Mouse (Mus musculus): ENCODE data around the gene Atg7.

DNA sequence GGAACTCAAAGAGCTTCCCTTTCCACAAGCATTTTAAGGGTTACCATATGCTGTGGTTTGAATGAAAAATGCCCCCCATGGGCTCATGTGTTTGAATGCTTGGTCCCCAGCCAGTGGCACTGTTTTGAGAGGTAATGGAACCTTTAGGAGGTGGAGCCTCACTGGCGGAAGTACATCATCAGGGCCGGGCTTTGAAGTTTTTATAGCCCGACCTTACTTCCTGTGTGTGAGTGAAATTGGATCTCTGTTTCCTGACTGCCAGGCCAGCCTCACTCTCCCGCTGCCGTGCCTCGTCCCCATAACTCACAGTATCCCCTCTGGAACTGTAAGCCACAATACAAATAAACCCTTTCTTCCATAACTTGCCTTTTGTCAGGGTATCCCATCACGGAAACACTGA lies 256.8 kb downstream of the Atg7 start:
- TF ChIP-seq CEBPB (IDR thresholded peaks at IDR 0.05; ENCODE audit: insufficient read depth, poor library complexity, severe bottlenecking) (no peak), POLR2A (IDR thresholded peaks at IDR 0.05; ENCODE audit: insufficient read length, low read depth) (no peak), TCF12 (IDR thresholded peaks at IDR 0.05; ENCODE audit: insufficient read depth, poor library complexity, severe bottlenecking) (no peak), MYOG (IDR thresholded peaks at IDR 0.05; ENCODE audit: control insufficient read depth in 1 of 3, insufficient read depth in 1 of 3, insufficient read length in 2 of 3, low read depth in 2 of 3) (no peak), REST (IDR thresholded peaks at IDR 0.05; ENCODE audit: insufficient read depth, insufficient read length) (no peak), POLR2AphosphoS2 (IDR thresholded peaks at IDR 0.05; ENCODE audit: insufficient read length, low read depth) (no peak), USF1 (IDR thresholded peaks at IDR 0.05; ENCODE audit: low read depth) (no peak), E2F4 (IDR thresholded peaks at IDR 0.05; ENCODE audit: insufficient read depth) (no peak), SRF (IDR thresholded peaks at IDR 0.05; ENCODE audit: control insufficient read depth, insufficient read length, low read depth) (no peak), MAX (IDR thresholded peaks at IDR 0.05; ENCODE audit: low read depth) (no peak), MYOD1 (IDR thresholded peaks at IDR 0.05; ENCODE audit: control insufficient read depth in 1 of 3, insufficient read length in 2 of 3, low read depth in 2 of 3) (no peak)

Measured in myocyte (in vitro differentiated cells).